Mouse (Mus musculus) forebrain, postnatal 0 days (tissue): ENCODE data around the gene Syn1. TPM values are rescaled to one million over a fixed set of nuclear protein-coding genes. Genes with fewer than 3 reads are reported as not detected.

Experiments used
- ATAC-seq: fragments of 200-750 bp; cut with Nextera tagmentation; 2 replicates; pipeline ENCODE4 v1.8.0; 2017; ENCODE audit warnings: mild to moderate bottlenecking, moderate library complexity
- DNase-seq: peaks from one replicate; pipeline ENCODE4 v3.0.0-alpha.2; 2015
- H3K27ac ChIP-seq: fragments of 300-500 bp; sonication (generic); 2 replicates; pipeline ENCODE4 v1.5.1; 2014; ENCODE audit warnings: low read depth, mild to moderate bottlenecking, antibody characterized with exemption, low read length, moderate library complexity, mixed read lengths
- H3K27me3 ChIP-seq: fragments of 300-500 bp; sonication (generic); 2 replicates; pipeline ENCODE4 v1.6.1; 2014; ENCODE audit warnings: mild to moderate bottlenecking, low read length, mixed read lengths; ENCODE audit not compliant: insufficient read depth
- H3K36me3 ChIP-seq: fragments of 300-500 bp; sonication (generic); 2 replicates; pipeline ENCODE4 v1.6.1; 2014; ENCODE audit warnings: mild to moderate bottlenecking, moderate library complexity; ENCODE audit not compliant: insufficient read depth
- H3K4me1 ChIP-seq: fragments of 300-500 bp; sonication (generic); 2 replicates; pipeline ENCODE4 v1.6.1; 2014; ENCODE audit warnings: antibody characterized with exemption; ENCODE audit not compliant: insufficient read depth
- H3K4me2 ChIP-seq: fragments of 300-500 bp; sonication (generic); 2 replicates; pipeline ENCODE4 v1.6.1; 2014; ENCODE audit warnings: low read depth, mild to moderate bottlenecking, moderate library complexity
- H3K4me3 ChIP-seq: fragments of 300-500 bp; sonication (generic); 2 replicates; pipeline ENCODE4 v1.5.1; 2014; ENCODE audit warnings: low read depth, low read length, mixed read lengths
- H3K9ac ChIP-seq: fragments of 300-500 bp; sonication (generic); 2 replicates; pipeline ENCODE4 v1.6.1; 2014; ENCODE audit warnings: mild to moderate bottlenecking
- H3K9me3 ChIP-seq: fragments of 300-500 bp; sonication (generic); 2 replicates; pipeline ENCODE4 v1.6.1; 2016; ENCODE audit warnings: low read length
- CTCF ChIP-seq: sonication (generic); IDR thresholded peaks from 2 replicates; pipeline ENCODE4 v1.5.1; 2016; ENCODE audit warnings: antibody characterized with exemption, control low read depth, low read depth
- WGBS: fragments of 180-500 bp; shearing (Covaris S2); extraction: QIAGEN DNeasy Blood & Tissue Kit; methylation state at CpG from one replicate; pipeline ENCODE4 v1.1.7; 2014; 5-methylcytosine and 5-hydroxymethylcytosine counted together
- polyA plus RNA-seq: library from polyadenylated mRNA; unstranded; fragments of >200 nt; fragmentation: Nextera tagmentation; extraction: Ambion mirVana; gene quantifications from 2 replicates; pipeline ENCODE4 v1.2.1, GENCODE M21; 2015
- total RNA-seq: library from RNA; depleted of rRNA; stranded (reverse); fragments of >200 nt; gene quantifications from 2 replicates; pipeline ENCODE4 v1.2.3, GENCODE M21; 2014

Gene Syn1
- total and polyA plus RNA-seq, 2 experiments from 2014 or later = 37.2 to 95.3 TPM

- H3K36me3 ChIP-seq = peaks cover 5% of the 10 kb centered on the region; the same call in 1 of the 2 replicates
- H3K27ac ChIP-seq = no peak overlapping the region
- WGBS = 94% methylated on average over 1 of the region's 1 CpGs
- H3K4me3 ChIP-seq = no peak overlapping the region
- no peaks in the 10 kb centered on the region for H3K4me1 ChIP-seq
- H3K9ac ChIP-seq = no peak overlapping the region
- no peaks in the 10 kb centered on the region for H3K27me3 ChIP-seq
- no peak overlapping the region for H3K4me2 ChIP-seq
- DNase-seq (no peak), ATAC-seq (no peak)
- no peak for TF ChIP-seq CTCF
- H3K9me3 ChIP-seq = no peaks in the 10 kb centered on the region
Measured at GRCm38 (mm10) chrX:20929859-20930258, 9.1 kb upstream of the Syn1 start.

GRCm38 (mm10) chrX:20924976-20925375 is 4.2 kb upstream of the Syn1 start:
- ATAC-seq (no peak), DNase-seq (no peak)

DNA sequence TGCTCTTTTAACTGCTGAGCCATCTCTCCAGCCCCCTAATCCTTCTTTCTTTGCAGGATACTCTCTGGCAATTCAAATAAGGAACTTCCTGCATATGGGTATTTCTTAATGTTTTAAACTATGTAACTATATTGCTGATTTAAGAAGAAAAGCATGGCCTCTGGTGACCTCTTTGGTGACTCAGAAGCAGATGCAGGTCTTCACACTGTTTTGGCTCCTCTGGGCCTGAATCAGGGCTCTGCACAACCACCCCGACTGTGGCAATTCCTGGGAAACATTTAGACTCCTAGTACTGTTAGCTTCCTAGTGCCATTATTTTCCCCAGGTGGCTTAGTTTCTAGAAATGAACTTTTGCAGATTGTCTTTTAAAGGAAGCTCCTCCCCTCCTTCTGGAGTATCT is 2.7 kb upstream of the Syn1 start:
- H3K27ac ChIP-seq = no peak overlapping the region
- no peak for DNase-seq
- WGBS = 74% methylated on average over 1 of the region's 1 CpGs
- no peak overlapping the region for H3K9ac ChIP-seq
- no peaks in the 10 kb centered on the region for H3K9me3 ChIP-seq
- no peak for TF ChIP-seq CTCF
- no peaks in the 10 kb centered on the region for H3K4me1 ChIP-seq
- peaks cover 4% of the 10 kb centered on the region; the same call in 1 of the 2 replicates for H3K36me3 ChIP-seq
- no peak overlapping the region for H3K4me3 ChIP-seq
- no peak for ATAC-seq
- H3K4me2 ChIP-seq = no peak overlapping the region
- no peaks in the 10 kb centered on the region for H3K27me3 ChIP-seq

More at GRCm38 (mm10) chrX:20924976-20925375, 4.2 kb upstream of the Syn1 start:
- Histone ChIP-seq H3K36me3 (peaks cover 5% of the 10 kb centered on the region; the same call in 1 of the 2 replicates), H3K4me1 (no peaks in the 10 kb centered on the region), H3K27me3 (no peaks in the 10 kb centered on the region), H3K9ac (no peak overlapping the region), H3K27ac (no peak overlapping the region), H3K9me3 (no peaks in the 10 kb centered on the region), H3K4me2 (no peak overlapping the region), H3K4me3 (no peak overlapping the region)
- TF ChIP-seq CTCF = no peak

GRCm38 (mm10) chrX:20921366-20921765 is 562 bp upstream of the Syn1 start:
- H3K9me3 ChIP-seq = no peaks in the 10 kb centered on the region
- peak overlapping the region; percentile 54 for H3K4me2 ChIP-seq
- no peak overlapping the region for H3K9ac ChIP-seq
- 51% methylated on average over 5 of the region's 5 CpGs for WGBS
- peak overlapping the region; percentile 52 for H3K4me3 ChIP-seq
- H3K27ac ChIP-seq = peak overlapping the region; percentile 75
- no peak for TF ChIP-seq CTCF
- no peak for DNase-seq
- H3K4me1 ChIP-seq = no peaks in the 10 kb centered on the region
- ATAC-seq = no peak; the same call in 1 of the 2 replicates
- H3K36me3 ChIP-seq = no peaks in the 10 kb centered on the region
- H3K27me3 ChIP-seq = no peaks in the 10 kb centered on the region

- H3K4me1 ChIP-seq = no peaks in the 10 kb centered on the region
- peak overlapping the region; percentile 81 for H3K27ac ChIP-seq
- no peaks in the 10 kb centered on the region for H3K36me3 ChIP-seq
- peak overlapping the region; percentile 63 for H3K9ac ChIP-seq
- peak overlapping the region; percentile 54 for H3K4me2 ChIP-seq
- ATAC-seq = peak; percentile 49
- H3K9me3 ChIP-seq = no peaks in the 10 kb centered on the region
- H3K27me3 ChIP-seq = no peaks in the 10 kb centered on the region
- 23% methylated on average over 44 of the region's 49 CpGs for WGBS
- H3K4me3 ChIP-seq = peak overlapping the region; percentile 52
- peak; percentile 29; the same call in 1 of the 2 replicates for TF ChIP-seq CTCF
- peak; percentile 10 for DNase-seq
Measured at GRCm38 (mm10) chrX:20920249-20920843, 458 bp downstream of the Syn1 start.

- Histone ChIP-seq H3K36me3 (no peaks in the 10 kb centered on the region), H3K4me2 (no peak overlapping the region), H3K9me3 (no peaks in the 10 kb centered on the region), H3K27me3 (no peaks in the 10 kb centered on the region), H3K27ac (no peak overlapping the region), H3K9ac (no peak overlapping the region), H3K4me3 (no peak overlapping the region), H3K4me1 (no peaks in the 10 kb centered on the region)
- no peak for DNase-seq
- no peak for ATAC-seq
- no peak for TF ChIP-seq CTCF
Measured at GRCm38 (mm10) chrX:20915075-20915474, 5.7 kb downstream of the Syn1 start.

- 82% methylated on average over 6 of the region's 6 CpGs for WGBS
- no peaks in the 10 kb centered on the region for H3K27me3 ChIP-seq
- H3K4me2 ChIP-seq = no peak overlapping the region
- DNase-seq = no peak
- no peak for ATAC-seq
- TF ChIP-seq CTCF = no peak
- H3K4me3 ChIP-seq = no peak overlapping the region
- no peaks in the 10 kb centered on the region for H3K36me3 ChIP-seq
- no peak overlapping the region for H3K9ac ChIP-seq
- no peaks in the 10 kb centered on the region for H3K9me3 ChIP-seq
- H3K27ac ChIP-seq = no peak overlapping the region
- no peaks in the 10 kb centered on the region for H3K4me1 ChIP-seq
Measured at GRCm38 (mm10) chrX:20913726-20914125, 7.1 kb downstream of the Syn1 start.
